Mouse (Mus musculus) brain, embryonic 14.5 days (tissue): ENCODE measurements around the gene Tbc1d14.

ENCODE experiments used
- CTCF ChIP-seq: fragments of 200-500 bp; IDR thresholded peaks from 2 replicates; pipeline ENCODE4 v1.5.1; 2012; ENCODE audit warnings: inconsistent platforms, mild to moderate bottlenecking, moderate library complexity, borderline replicate concordance; ENCODE audit not compliant: insufficient read depth, insufficient read length; ENCODE audit errors: extremely low read depth
- POLR2A ChIP-seq: fragments of 200-500 bp; IDR thresholded peaks from 2 replicates; pipeline ENCODE4 v1.6.1; 2012; ENCODE audit warnings: mild to moderate bottlenecking, inconsistent platforms, borderline replicate concordance; ENCODE audit not compliant: poor library complexity, insufficient read depth, insufficient read length, severe bottlenecking; ENCODE audit errors: extremely low read depth

- no peak for TF ChIP-seq CTCF
- no peak for TF ChIP-seq POLR2A
Observed at GRCm38 (mm10) chr5:36449710-36450358, 143.2 kb downstream of the Tbc1d14 start.
